Mouse (Mus musculus): Measurements from ENCODE around the gene Itih4.

GRCm38 (mm10) chr14:30862368-30862767 is 23.9 kb upstream of the Itih4 start:
- TF ChIP-seq CTCF (IDR thresholded peaks at IDR 0.05; ENCODE audit: low read depth, low read length) (no peak), POLR2A (IDR thresholded peaks at IDR 0.05; ENCODE audit: insufficient read depth, low read length) (no peak)
